Mouse (Mus musculus): ENCODE measurements around the gene Exoc3l2.

- no peak for TF ChIP-seq CTCF (IDR thresholded peaks at IDR 0.05; ENCODE audit: low read depth)
- TF ChIP-seq EP300 (optimal IDR thresholded peaks at IDR 0.05), result no peak
Measured at GRCm38 (mm10) chr7:19464367-19465307, 1.5 kb downstream of the Exoc3l2 start.
